Mouse (Mus musculus) telencephalon, adult 2 months (tissue): ENCODE data around the gene Nkrf.
A peak's percentile ranks its signal among the peaks of the same experiment; 100 is the strongest.

Source experiments
- DNase-seq: peaks from one replicate; pipeline ENCODE4 v3.0.0-alpha.2; 2011; ENCODE audit warnings: low read depth, low spot score

The Nkrf gene

DNA sequence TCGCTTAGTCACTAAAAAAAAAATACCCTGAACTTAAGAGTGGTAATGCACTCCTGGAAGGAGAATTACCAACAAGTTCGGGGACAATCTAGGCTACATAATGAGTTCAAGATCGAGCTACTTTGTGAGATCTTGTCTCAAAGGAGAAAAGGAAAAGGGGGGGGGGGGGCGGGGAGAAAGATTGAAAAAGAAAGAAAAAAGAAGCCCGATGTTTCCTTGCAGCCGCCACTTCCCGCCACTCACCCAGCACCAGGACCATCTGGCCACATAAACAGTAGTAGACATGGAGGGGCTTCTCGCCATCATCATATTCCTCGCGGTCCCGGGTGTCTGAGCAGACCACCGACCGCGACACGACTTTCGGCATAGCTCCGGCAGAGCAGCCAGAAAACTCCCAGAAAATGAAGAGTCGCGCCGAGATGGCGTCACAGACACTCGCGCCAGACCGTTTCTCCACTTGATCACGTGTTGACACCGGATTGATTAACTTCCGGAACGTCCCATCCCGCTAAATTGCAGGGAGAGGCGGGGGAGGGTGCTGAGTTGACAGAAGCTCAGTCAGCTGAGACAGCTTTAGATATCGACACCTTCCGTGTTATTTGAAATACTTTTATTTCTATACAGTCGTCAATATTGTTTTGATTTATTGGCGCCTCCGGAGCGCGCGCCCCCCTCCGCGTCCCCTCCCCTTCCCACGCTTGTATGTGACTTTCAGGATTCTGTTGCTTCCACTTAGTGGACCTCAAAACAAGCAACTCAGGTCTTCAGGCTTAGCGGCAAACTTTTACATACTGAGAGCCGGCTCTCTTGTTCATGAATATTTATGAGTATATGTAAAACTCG lies 38.7 kb downstream of the Nkrf start:
- peak; percentile 68 for DNase-seq

- no peak for DNase-seq
Observed at GRCm38 (mm10) chrX:36852631-36853030, 50.1 kb downstream of the Nkrf start.

- DNase-seq = no peak
Observed at GRCm38 (mm10) chrX:36847152-36847551, 55.5 kb downstream of the Nkrf start.

DNA sequence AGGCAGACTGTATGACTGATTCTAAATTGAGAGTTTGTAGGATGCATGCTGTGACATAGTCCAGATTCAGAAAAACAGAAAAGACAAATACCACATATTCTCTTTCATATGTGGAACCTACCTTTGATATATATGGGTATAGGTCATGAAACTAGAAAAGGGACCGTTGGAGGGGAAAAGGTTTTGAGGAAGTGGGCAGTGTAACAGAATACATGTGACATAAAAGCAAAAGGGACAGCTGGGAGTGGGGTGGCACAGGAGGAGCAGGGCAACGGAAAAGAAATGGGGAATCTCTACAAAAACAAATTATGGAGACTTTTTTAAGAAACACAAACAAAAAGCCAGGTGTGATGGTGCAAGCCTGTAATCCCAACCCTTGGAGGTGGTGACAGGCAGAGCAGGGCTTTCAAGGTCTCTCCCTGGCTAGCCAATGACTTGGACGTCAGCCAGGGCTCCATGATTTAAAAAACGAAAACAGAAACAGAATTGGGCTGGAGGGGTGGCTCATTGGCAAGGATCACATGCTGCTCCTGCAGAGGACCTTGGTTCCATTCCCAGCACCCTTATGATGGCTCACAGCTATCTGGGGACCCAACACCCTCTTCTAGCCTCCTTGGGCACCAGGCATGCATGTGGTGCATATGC lies 59.2 kb downstream of the Nkrf start:
- DNase-seq = no peak

DNA sequence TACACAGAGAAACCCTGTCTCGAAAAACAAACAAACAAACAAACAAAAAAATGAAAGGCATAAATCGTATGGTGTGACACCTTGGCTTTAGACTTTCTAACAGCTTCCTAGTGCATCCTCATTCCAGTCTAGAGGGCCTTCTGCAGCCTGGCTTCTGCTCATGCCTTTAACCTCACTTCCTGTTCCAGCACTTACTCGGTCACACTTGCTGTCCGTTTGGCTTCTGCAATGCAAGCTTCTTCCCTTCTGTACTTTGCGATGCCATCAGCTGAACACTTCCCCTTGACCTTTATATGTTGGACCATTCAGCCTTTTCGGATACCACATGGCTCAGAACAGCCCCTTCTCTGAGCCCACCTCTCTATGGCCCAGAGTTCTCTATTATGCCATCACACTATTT lies 61.0 kb downstream of the Nkrf start:
- no peak for DNase-seq

DNA sequence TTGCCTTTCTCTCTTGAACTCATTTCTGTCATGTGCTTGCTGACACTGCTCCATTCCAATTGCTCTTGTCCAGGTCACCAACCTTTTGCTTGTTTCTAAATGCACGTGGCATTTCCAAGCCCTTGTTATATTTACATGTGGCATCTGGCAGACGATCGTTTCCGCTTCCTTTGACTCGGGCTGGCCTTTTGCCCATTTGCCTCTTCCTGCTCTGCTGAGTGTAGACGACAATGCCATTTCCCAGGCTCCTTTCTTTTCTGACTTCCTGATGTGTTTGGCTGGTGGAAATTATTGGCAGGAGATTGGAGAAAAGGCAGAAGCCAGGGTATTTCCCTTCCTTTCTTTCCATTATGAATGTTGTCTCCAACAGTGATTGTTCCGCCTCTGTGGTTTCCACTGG lies 63.3 kb downstream of the Nkrf start:
- DNase-seq = no peak
